Mouse (Mus musculus) urinary bladder, postnatal 14 days (tissue): ENCODE data around the gene Vsir.

Source experiments
- DNase-seq: peaks from one replicate; pipeline ENCODE4 v3.0.0; 2021; ENCODE audit warnings: low spot score

Vsir gene

DNA sequence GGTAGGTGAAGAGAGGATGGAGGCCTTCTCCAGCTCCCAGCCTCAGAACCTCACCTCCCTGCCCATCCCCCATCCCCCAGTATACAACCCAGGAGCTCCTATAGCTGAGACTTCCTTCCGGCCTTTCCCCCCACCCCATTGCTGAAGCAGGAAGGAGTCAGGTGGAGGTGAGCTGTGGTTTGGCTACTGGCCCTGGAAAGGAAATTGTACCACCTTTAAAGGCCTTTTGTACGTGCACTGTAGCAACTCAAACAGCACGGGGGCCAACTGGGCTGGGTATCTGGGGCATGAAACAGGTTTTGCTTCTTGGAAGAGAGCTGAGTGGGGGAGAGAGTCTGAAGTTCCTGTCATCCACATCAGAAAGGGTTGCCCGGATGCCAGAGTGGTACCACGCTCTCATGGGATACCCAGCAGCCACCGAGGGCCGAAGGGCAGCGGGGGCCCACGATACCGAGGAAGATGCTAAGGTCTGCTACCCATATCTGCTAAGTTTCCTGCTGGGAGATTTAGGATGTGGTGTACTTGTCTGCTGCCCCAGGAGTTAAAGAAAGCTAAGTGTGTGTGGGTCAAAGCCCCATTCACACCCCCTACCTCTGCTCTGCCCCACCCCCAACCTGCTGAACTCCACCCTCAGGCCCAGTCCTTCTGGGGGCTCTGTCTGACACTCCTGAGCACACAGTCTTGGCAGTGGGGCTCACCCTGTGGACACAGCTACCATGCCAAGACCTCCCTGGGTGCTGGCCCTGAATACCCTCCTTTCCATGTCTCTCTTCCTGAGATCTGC, 34.7 kb downstream of the Vsir start:
- no peak for DNase-seq

DNA sequence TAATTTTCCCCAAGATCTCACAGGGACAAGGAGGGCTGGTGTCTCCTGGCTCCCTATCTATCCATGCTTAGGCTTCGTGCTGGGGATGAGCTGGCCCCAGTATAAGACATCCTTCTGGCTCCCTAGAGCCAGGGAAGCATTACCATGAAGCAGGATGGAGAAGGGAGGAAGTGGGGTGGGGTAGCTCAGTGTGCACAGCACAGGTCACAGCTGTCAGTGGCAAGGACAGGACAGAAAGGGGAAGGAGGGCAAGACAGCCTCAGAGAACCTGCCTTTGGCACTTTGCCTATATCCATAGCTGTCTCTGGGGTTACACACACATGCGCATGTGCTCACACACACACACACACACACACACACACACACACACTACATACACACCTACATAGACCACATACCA, 41.7 kb downstream of the Vsir start:
- no peak for DNase-seq

DNA sequence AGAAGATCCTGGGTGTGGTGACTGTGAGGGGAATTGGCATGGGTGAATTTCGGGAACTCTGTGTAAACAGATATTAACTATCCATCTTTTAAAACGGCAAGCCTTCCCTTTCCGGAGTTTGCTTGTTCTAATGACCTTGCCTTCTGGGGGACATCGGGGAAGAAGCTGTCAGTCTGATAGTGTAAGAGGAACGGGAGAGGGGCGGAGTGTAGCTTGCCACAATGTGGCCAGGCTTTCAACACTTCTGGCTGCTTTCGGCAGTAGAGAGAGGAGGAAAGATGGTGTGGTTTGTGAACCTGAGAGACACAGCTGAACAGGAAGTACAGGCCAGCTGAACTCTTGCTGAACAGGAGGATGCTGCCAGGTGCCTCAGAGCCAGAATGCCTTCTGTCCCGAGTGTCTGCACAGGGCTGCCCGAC, 42.8 kb downstream of the Vsir start:
- DNase-seq: no peak

GRCm38 (mm10) chr10:60390177-60390903, 43.7 kb downstream of the Vsir start:
- no peak for DNase-seq

DNA sequence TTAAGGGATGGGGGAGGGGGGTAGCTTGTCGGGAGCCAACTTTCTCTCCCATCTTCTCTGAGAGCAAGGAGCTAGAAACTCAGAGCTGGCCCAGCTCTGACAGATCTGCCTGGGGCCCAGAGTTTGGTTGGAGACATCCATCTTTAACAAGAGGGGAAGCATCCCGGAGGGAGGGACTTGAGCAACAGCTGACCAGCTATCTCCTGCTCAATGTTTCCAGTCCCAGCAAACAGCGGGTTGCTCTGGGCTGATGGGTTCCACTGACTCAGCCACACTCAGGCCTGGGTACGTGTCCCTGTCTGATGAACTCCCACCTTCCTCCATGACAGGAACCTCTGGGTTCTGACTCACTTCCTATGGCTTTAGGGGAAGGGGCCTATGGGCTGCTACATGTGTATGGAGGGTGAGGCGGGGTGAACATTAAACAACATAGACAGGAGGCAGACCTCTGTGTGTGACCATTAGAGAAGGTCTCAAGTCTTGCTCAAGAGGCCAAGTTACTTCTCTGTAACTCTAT, 44.3 kb downstream of the Vsir start:
- no peak for DNase-seq

DNA sequence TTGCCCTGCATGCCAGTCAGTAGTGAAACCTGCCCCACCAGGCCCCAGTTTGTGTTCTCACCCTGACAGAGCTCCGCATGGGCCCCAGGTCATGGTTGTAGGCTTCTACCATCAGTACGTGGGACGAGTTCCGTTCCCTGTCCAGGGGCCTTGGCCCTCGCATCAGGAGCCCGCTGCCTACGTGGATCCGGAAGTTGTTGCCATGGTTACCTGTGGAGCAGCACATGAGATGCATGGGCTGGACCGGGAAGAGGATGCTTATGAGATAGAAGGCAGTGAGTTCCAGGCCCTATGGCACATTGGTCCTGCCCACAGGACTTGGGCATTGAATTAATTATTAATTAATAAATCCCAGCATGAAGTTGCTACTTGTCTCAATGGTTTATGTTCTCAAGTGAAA, 45.0 kb downstream of the Vsir start:
- DNase-seq: no peak

- DNase-seq: no peak
Observed at GRCm38 (mm10) chr10:60394936-60395335, 48.3 kb downstream of the Vsir start.

DNA sequence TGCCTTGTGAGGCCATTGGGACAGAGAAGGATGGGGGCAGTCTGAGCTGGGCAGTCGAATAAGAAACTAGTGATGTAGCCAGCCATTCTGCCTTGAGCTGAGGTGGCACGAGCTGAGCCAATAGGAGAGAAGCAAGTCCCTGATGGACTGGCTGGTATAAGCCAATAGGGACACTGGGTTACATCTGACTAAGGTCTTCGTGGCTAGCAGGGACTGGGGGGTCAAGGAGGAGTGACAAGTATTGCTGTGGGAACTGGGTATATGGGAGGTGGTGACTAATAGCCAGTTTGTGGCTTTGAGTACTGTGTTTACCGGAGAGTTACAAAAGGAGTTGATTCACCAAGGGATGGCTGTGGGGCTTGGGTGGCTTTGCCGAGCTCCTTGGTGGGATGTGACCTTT, 49.0 kb downstream of the Vsir start:
- no peak for DNase-seq

- DNase-seq: no peak
Observed at GRCm38 (mm10) chr10:60398051-60398814, 51.6 kb downstream of the Vsir start.

DNA sequence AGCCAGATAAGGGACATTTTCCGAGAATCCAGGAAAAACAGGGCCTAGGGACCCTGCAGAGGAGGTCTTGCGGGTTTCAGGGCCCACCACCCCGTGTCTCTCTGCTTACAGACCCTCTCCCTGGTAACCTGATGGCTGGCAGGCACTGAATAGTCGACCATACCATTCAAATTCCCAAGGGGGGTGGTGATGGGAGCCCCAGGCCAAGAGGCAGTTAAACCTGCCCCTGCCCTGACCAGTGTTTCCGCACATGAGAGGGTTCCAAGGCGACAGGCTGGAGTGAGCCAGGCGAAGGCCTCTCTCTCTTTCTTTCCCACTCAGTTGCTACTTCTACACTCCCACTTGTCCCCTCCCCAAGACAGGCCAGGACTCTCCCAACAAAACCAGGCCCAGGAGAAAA, 52.8 kb downstream of the Vsir start, which contains the start of gene Gm17455:
Gm17455 (plus strand) TSS at position 278 of the 400 bp plus-strand sequence.
- no peak for DNase-seq

GRCm38 (mm10) chr10:60400507-60401295, 54.0 kb downstream of the Vsir start:
- DNase-seq: no peak

DNA sequence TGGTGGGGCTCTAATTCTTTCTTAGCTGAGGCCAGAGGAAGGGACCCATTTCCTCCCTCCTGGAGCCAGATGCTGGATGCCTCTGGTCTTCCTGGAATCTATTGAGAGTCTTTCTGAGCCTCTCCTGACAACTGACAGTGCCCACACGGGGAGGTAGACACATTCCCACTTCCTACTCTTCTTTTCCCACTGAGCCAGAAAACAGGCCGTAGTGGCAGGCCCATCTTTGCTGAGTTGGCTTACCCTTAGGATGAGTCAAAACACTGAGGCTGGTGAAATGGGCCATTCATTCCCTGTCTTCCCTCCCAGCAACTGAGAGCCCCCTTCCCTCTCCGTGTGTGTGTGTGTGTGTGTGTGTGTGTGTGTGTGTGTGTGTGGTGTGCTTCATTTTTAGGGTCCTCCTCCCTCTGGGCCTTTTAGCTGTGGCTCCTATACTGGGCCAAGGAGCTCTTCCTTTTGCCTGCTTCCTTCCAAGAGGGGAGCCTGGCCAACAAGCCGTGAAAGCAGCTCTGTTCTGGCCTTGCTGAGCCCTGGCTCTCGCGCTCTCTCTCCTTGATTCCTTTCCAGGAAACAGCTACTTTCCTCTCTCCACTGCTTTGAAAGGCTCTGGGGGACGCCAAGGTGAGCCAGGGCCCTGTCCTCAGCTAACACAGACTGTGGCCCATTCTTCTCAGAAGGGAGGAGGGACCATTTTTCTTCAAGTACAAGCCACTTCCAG, 59.0 kb downstream of the Vsir start:
- peak; percentile 56 for DNase-seq

DNA sequence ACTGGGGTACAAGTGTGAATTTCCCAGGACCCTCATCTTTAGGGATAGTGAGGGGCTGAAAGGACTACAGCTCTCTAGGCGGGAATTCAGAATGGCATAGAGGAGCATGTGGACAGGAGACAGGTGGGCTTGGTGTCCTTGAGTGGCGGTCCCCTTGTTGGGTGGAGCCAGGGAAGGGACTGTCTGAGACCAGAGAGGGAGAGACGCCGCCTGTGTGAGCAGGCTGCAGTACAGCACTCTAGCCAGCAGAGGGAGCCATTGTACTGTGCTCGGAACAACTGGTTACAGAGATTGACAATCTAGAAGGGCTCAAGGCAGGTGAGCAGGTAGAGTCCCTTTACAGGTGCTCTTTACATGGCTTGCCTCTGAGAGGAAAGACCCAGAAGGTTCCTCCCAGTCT, 61.2 kb downstream of the Vsir start:
- DNase-seq: peak; percentile 68

GRCm38 (mm10) chr10:60411794-60412193, 65.1 kb downstream of the Vsir start:
- DNase-seq: no peak

DNA sequence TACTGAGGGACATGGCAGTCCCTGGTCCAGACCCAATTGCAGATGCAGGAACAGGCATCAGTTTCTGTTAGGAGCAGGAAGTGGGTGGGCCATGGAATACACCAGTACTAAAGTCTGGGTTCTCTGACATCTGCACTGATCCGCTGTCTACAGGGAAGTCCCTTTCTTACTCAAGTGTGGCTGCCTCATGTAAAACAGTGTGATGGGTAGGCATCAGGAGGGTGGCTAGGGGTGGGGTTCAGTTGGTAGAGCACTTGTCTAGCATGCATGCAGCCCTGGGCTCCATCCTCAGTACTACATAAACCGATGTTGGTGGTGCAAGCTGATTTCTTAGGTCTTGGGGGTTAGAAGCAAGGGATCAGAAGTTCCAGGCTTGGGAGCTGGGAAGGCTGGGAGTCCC, 67.1 kb downstream of the Vsir start:
- no peak for DNase-seq

- DNase-seq: no peak
Observed at GRCm38 (mm10) chr10:60417041-60417440, 70.4 kb downstream of the Vsir start.

DNA sequence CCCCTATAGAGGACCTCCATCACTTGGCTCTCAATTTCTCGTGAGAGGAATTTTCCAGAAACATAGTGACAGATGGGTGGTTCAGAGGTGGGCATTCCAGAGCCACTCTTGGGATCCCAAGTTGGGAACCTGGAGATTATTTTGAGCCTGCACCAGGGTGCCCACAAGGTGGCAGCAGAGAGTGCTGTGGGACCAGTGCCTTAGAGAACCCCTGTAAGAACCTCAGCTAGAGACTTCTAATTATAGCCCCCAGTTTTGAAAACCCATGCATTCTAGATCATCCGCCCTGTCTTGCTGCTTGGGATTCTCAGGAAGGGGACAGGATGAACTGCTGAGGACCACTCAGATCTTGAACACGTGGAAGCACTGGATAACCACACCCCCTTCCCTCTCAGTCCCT, 71.5 kb downstream of the Vsir start:
- peak; percentile 72 for DNase-seq

GRCm38 (mm10) chr10:60419624-60420023, 73.0 kb downstream of the Vsir start:
- DNase-seq: no peak
